Mouse (Mus musculus) adrenal gland, adult 2 months (tissue): Measurements from ENCODE around the gene Mkrn1. TPM values are rescaled to one million over a fixed set of nuclear protein-coding genes. Genes with fewer than 3 reads are reported as not detected.
A peak's percentile ranks its signal among the peaks of the same experiment; 100 is the strongest.
"Not testable (repeated sequence)": the region's sequence is repeated elsewhere in the genome, so short reads cannot be mapped to it uniquely, and the experiment has no call there.

Source experiments
- DNase-seq: peaks from one replicate; pipeline ENCODE4 v3.0.0; 2021
- polyA plus RNA-seq: library from polyadenylated mRNA; depleted of rRNA; stranded (reverse); fragments of >200 nt; gene quantifications from 2 replicates; pipeline ENCODE4 v1.2.3, GENCODE M21; 2012; rRNA removed
- total RNA-seq, 2 experiments: library from RNA; stranded (reverse); gene quantifications; 2 replicates each; pipeline ENCODE4 v1.2.3; 2021

The Mkrn1 gene
- total and polyA plus RNA-seq, 3 experiments: 30.1 to 69.7 (median 67.9) TPM

DNA sequence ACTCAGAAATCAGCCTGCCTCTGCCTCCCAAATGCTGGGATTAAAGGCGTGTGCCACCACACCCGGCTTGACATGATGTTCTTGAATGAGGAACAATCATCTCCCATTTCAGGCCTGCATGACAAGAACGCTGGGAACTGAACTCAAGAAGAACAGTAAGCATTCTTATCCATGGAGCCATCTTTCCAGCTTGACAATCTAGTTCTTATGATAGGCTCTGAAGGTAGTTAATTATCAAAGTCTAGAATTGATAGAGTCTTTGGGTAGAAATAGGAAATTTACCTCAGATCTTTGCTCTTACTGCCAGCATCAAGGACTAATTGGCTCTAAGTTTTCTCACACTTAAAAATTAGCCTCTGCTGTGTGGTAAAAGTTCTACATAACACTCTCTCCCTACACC, 40.0 kb downstream of the Mkrn1 start:
- DNase-seq: no peak

GRCm38 (mm10) chr6:39379749-39380148, 40.5 kb downstream of the Mkrn1 start:
- no peak for DNase-seq

GRCm38 (mm10) chr6:39379224-39379623, 41.0 kb downstream of the Mkrn1 start:
- DNase-seq: no peak

GRCm38 (mm10) chr6:39378161-39378835, 42.0 kb downstream of the Mkrn1 start:
- not testable (repeated sequence) for DNase-seq

GRCm38 (mm10) chr6:39377311-39377827, 42.9 kb downstream of the Mkrn1 start, which contains the start of gene Slc37a3:
Gene Slc37a3 (minus strand): TSS chr6:39377675.
- DNase-seq: peak; percentile 90

- DNase-seq: no peak
These were observed 43.5 kb downstream of the Mkrn1 start for GRCm38 (mm10) chr6:39376775-39377174.

- DNase-seq: no peak
These were observed 46.8 kb downstream of the Mkrn1 start for GRCm38 (mm10) chr6:39373301-39373955.

GRCm38 (mm10) chr6:39372727-39373126, 47.5 kb downstream of the Mkrn1 start:
- DNase-seq: peak; percentile 31

DNA sequence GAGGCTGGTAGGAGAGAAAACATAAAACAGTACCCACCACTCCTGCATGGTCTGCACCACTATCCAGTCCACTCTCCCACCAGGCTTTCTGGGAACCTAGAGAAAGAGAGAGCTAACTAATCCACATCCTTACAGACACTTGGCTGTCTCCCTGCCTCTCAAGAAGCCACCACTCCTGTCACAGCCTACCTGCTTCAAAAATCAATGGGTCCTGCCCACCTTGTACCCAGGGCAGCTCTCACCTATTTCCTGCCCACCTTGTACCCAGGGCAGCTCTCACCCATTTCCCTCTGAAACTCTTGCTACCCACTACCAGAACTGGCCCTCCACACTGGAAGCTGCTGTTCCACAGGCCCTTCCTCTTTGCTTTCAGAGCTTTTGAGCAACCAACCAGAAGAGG, 48.2 kb downstream of the Mkrn1 start:
- DNase-seq: no peak

- DNase-seq: no peak
These were observed 50.6 kb downstream of the Mkrn1 start for GRCm38 (mm10) chr6:39369631-39370030.

GRCm38 (mm10) chr6:39362684-39363083, 57.6 kb downstream of the Mkrn1 start:
- DNase-seq: no peak

DNA sequence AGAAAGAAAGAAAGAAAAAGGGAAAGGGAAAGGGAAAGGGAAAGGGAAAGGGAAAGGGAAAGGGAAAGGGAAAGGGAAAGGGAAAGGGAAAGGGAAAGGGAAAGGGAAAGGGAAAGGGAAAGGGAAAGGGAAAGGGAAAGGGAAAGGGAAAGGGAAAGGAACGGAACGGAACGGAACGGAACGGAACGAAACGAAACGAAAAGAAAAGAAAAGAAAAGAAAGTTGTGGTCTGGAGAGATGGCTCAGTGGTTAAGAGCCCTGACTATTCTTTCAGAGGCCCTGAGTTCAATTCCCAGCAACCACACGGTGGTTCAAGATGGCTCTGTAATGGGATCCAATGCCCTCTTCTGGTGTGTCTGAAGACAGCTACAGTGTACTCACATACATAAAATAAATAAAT, 61.1 kb downstream of the Mkrn1 start:
- not testable (repeated sequence) for DNase-seq

DNA sequence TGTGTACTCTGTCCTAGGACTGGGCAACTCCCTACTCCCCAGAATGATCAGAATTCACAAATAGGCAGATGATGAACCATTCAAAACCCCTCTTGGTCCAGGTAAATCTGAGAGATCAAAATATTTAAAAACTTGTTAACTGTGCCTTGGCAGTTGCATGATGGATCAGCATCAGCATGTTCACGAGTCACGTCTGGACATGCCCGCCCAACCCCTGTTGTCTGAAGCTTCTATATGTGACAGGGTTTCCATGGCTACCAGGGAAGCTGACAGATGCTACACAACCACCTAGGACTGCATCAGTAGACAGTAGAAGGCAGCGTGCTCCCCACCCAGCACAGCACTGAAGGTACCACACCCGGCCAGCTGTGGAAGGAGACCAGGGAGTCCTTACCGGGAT, 71.3 kb downstream of the Mkrn1 start:
- DNase-seq: no peak

GRCm38 (mm10) chr6:39347880-39348814, 72.1 kb downstream of the Mkrn1 start:
- DNase-seq: no peak

Other genes starting within 250 kb of the Mkrn1 start
- gene Kdm7a, start 213.7 kb downstream of the Mkrn1 start, total RNA-seq: 10 to 100 TPM; 12.2 to 16.2 TPM
- gene Kdm7a, start 213.7 kb downstream of the Mkrn1 start, polyA plus RNA-seq: 0.78 and 0.99 TPM in 2 replicates
- 10 to 100 TPM; 33.7 to 40.5 TPM for gene Slc37a3, start 42.8 kb downstream of the Mkrn1 start, total RNA-seq
- 7.9 and 8.4 TPM in 2 replicates for gene Slc37a3, start 42.8 kb downstream of the Mkrn1 start, polyA plus RNA-seq
- gene Rab19, start 39.3 kb downstream of the Mkrn1 start, total RNA-seq: under 1 TPM; 0.23 to 0.73 TPM
- 0.37 TPM in 1 of 2 replicates, not detected in the other for gene Rab19, start 39.3 kb downstream of the Mkrn1 start, polyA plus RNA-seq
- 10 to 100 TPM in 1 of 2 experiments, 1 to 10 TPM in 1; 7.5 to 14.6 TPM for gene Dennd2a, start 137.4 kb upstream of the Mkrn1 start, total RNA-seq
- gene Dennd2a, start 137.4 kb upstream of the Mkrn1 start, polyA plus RNA-seq: 6.0 and 9.0 TPM in 2 replicates
- 10 to 100 TPM; 20.4 to 27.3 TPM for gene Adck2, start 153.4 kb upstream of the Mkrn1 start, total RNA-seq
- gene Adck2, start 153.4 kb upstream of the Mkrn1 start, polyA plus RNA-seq: 18.7 and 20.7 TPM in 2 replicates
- gene Gm42420, start 165.3 kb upstream of the Mkrn1 start, total RNA-seq: not detected
- gene Gm42420, start 165.3 kb upstream of the Mkrn1 start, polyA plus RNA-seq: 0.52 and 0.54 TPM in 2 replicates
- gene Ndufb2, start 172.1 kb upstream of the Mkrn1 start, total RNA-seq: 100 to 1,000 TPM; 137 to 247 TPM
- 964 and 1,102 TPM in 2 replicates for gene Ndufb2, start 172.1 kb upstream of the Mkrn1 start, polyA plus RNA-seq